Mouse (Mus musculus) embryonic stem cell, embryonic (primary cell): ENCODE measurements around the gene Rgl1.

Source experiments
- CTCF ChIA-PET, 4 experiments: fragments of 300-600 bp in 2 of 4; fragments of 350-600 bp in 2 of 4; sonication (Branson Sonifier 250); formaldehyde crosslinking; loops; one replicate each; lab custom pipeline; 2022; ENCODE audit warnings: inconsistent platforms in 2 of 4; lab: Charles Lee
- POLR2A ChIA-PET, 4 experiments: fragments of 300-600 bp in 2 of 4; fragments of 350-600 bp in 2 of 4; sonication (Branson Sonifier 250); formaldehyde crosslinking; loops; one replicate each; lab custom pipeline; 2022; ENCODE audit warnings: antibody characterized with exemption in 4 of 4, inconsistent platforms in 1 of 4; lab: Charles Lee

The Rgl1 gene

DNA sequence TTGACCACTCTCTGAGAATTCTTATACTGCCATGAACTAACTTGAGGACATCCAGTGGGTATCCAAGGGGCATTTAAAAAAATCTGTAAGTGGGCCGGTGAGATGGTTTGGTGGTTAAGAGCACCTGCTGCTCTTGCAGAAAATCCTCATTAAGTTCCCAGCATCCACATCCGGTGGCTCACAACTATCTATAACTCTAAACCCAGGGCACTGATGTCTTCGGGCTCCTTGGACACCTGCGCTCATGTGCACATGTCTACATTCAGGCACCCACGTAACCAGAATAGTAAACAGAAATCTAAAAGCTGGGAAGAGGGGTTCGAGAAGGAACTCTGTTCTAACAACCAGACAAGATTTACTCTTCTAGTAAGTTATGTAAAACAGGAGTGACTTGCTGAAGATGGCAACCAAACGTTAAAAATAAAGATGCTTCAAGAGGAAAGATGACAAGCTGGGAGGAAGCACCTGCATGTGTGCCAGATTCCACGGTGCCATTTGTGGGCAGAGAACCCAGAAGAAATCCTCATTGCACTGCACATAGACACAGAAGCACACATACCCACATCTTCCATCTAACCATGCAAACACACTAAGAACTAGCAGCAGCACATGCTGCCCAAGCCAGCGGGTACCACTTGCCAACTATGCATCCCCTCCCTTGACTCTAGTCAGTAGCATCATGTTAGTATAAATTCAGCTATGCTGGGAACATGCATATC, 172.2 kb downstream of the Rgl1 start:
- ChIA-PET POLR2A (interaction anchor here in 1 of 4 experiments (0.9 to 1.3 kb wide), 2 partner anchors 10 to 22 kb away, joined by 3 read pairs; no protein-coding TSS in a partner anchor), CTCF (no interaction called here)

DNA sequence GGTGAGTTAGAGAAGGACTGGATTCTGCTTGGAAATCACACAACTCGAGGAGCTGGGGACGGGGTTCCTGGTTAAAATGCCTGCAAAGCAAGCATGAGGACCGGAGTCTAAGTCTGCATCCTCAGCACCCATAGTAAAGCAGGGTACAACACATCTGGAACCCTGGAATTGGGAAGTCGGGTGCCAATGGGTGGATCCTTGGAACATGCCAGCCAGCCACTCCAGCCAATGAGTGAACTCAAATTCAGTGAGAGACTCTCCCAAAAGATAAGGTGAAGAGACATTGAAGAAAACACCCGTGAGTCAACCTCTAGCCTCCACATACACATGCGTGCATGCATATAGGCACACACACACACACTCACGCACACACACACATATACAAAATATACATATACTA, 172.8 kb downstream of the Rgl1 start:
- ChIA-PET POLR2A (interaction anchor here in 1 of 4 experiments (0.6 kb wide), 1 partner anchor 10 kb away, joined by 7 read pairs; no protein-coding TSS in a partner anchor), CTCF (no interaction called here)

DNA sequence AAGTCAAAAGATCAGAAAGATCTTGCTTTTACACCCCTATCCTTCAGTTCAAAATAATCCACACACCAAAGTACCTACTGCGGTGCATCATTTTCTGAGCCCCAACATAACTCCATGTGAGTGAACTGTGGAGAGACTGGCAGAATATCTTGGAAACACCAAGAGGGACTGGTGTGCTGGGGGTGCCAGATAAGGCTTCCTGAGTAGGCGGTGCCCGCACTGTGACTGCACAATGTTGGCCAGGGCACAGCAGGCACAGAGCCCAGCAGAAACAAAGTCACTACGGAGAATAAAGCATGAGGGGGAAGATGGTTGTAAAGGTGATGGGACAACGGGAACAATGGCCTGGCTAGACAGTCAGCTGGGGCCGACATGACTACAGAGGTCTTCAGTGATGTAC, 173.5 kb downstream of the Rgl1 start:
- ChIA-PET POLR2A (interaction anchor here in 2 of 4 experiments (0.6 kb wide), 2 partner anchors 10 to 20 kb away, joined by 5 to 7 read pairs; no protein-coding TSS in a partner anchor), CTCF (interaction anchor here in 2 of 4 experiments (0.6 to 0.9 kb wide), 2 partner anchors 8 to 19 kb away, joined by 3 to 20 read pairs; no protein-coding TSS in a partner anchor)

DNA sequence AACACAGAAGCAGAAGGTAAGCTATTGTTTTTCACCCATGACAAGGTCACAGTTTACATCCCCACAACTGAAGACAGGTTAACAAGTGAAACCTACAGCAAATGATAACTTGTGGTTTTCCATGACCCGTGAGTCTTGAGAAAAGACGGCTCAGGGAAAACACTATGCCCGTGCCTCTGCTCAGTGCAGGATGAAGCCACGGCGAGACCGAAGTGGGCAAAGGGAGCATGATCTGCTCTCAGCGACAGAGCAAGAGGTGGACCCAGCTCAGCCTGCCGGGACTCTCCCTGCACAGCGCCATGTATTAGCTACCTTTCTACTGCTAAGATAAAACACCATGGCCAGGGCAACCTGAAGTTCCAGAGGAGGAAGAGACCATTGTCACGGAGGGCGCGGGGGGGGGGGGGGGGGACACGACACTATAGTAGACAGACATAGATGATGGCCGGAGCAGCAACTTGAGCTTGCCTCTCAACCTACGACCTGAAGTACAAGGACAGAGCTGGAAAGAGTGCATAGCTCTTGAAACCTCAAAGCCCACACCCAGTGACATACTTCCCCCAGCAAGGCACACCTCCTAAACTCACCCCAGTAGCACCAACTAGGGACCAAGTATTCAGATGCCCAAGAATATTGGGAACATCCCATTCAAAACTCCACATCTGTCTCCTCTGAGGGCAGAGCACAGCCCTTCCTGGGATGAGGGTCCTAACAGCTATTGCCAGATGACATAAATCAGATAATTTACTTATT, 174.2 kb downstream of the Rgl1 start:
- ChIA-PET CTCF (interaction anchor here in 2 of 4 experiments (0.6 to 0.9 kb wide), 2 partner anchors 9 to 18 kb away, joined by 3 to 20 read pairs; no protein-coding TSS in a partner anchor), POLR2A (interaction anchor here in 2 of 4 experiments (0.6 to 0.9 kb wide), 2 partner anchors 18 to 20 kb away, joined by 3 to 5 read pairs; no protein-coding TSS in a partner anchor)

DNA sequence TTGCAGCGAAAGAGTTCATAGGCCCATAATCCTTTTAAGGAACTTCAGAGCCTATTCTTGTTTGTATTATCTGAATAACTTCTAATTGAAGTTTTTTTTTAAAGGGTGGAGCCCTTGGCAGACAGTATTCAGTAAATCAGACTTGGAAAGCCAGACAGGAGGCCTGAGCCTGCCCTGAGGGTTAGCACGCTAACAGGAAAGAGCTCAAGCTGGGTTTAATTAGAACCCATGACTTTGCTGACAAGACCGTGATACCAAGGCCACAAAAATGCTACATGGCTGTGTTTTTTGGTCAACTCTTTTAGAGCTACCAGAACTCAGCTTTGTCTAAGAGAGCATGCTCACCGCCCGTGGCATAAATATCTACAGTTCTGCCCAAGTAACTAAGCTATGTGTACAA, 175.8 kb downstream of the Rgl1 start:
- ChIA-PET POLR2A (interaction anchor here in 1 of 4 experiments (0.9 kb wide), 1 partner anchor 16 kb away, joined by 3 read pairs; no protein-coding TSS in a partner anchor), CTCF (interaction anchor here in 1 of 4 experiments (0.6 kb wide), 1 partner anchor 150 kb away, joined by 5 read pairs; no protein-coding TSS in a partner anchor)

DNA sequence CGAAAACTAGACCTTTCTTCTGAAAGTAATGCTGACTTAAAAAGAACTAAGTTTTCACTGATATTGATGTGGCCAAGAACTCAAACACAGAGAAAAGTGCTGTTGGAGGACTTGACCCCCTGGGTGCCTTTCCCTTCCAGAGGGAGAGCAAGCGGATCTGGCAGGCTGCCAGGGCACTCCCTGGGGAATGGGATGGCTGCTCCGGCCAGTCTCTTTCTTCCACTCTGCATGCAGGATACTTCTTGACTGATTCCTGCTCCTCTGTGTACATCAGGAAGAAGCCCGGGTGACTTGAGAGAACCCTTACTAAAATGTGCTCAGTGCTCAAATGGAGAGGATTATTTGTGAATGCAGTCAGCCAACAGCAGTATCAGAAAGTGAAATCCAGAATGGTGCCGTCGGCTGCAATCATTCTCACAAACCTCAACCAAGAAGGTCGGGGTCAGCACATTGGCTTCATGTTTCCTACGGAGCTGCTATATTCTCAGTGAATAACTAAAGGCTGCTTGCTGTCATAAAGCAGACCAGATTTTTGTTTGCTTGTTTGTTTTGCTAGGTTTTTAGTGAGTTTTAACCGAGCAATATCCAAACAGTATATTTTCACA, 176.7 kb downstream of the Rgl1 start:
- POLR2A ChIA-PET: no interaction called here
- CTCF ChIA-PET: no interaction called here

DNA sequence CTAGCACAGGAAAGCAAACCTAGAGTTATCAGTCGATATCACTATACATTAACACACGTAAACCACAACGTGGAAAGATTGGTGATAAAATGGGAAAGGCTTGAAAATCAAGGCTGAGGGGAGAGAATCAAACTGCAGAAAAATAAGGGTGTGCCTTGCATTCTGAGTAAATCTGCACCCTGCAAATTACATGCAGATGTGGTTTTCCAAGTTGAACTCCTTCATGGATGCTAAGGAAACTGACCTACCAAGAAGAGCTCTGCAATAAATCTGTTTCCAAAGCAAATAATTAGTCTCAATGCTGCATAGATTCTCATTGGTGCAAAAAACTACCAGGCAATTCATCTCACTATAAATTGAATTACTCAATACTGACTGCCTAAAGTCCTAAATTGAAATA, 178.7 kb downstream of the Rgl1 start:
- ChIA-PET POLR2A (no interaction called here), CTCF (no interaction called here)

DNA sequence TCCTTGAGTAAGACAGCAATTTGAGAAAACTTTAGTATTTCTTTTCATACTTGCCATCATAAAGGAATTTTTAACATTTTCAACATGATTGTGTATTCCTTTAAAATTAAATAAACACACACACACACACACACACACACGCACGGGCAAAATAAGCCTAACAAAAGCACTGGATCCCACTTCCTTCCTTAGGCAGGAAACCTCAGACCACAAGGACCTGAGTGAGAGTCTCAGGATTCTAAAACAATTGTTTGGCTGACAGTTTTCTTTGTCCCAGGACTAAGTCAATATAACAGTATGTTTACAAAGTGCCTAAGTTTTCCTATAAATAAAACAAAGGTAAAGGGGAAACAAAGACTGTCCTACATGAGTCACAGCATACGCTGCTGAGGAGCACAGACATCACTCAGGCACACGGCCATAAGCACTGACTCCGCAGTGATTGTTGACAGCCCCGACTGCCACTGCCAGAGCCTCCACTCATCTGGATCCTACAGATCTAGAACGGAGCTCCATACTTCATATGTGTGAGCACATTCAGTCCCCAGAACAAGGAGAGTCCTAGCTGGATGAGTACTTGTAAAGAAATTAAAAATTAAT, 180.7 kb downstream of the Rgl1 start:
- CTCF ChIA-PET: no interaction called here
- POLR2A ChIA-PET: interaction anchor here in 1 of 4 experiments (0.6 kb wide), 1 partner anchor 23 kb away, joined by 3 read pairs; no protein-coding TSS in a partner anchor

DNA sequence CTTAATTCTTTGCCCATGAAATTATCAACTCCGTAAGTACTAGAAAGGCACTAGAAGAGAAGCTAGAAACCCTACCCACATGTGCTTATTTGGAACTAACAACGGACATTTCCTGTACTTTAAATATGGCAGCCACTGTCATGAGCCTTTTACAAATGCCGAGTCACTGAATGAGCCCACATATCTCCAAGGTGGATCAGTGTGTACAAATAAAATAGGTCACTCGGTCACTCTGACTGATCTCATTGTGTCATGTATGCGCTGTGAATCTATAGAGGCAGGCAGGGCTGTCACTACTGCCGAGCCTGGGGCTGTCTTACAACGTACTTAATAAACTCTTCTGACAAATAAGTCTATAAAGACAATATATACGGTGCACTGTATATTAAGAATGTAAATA, 181.2 kb downstream of the Rgl1 start:
- ChIA-PET POLR2A (interaction anchor here in 1 of 4 experiments (0.6 to 1.3 kb wide), 2 partner anchors 10 to 24 kb away, joined by 3 read pairs; no protein-coding TSS in a partner anchor), CTCF (no interaction called here)

DNA sequence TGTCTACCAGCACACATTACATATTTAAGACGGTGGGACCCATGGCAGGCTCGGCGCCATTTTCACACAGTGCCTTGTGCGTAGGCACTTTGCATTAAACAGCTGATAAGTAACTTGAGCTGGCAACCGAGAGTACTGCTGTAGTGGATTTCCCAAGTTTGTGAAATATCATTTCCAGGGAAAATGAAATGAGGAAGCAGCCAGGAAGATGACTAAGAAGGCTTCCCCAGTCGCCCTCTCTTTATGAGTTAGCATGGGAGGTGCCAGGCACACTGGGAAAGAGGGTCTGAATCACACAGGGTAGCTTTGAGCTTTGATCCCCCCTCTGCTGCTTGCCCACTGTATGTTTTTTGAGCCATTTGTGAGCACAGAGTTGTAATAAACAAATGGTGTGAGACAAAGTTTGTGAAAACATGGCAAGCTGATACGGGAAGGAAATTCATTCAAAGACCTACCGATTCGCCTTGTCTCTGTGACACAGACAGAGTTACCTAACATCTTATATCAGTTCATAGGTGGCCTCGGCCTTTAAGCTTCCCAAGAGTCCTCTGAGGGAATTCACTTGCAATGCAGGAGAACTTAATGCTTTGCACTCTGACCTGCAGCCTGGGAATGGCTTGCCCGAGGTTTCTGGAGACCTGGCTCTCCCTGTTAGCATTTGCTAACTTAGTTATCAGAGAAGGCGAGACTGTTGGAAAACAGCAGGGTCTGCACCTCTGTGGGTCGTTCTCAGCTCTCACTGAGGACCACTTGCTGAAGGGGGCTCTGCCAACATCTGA, 184.8 kb downstream of the Rgl1 start:
- ChIA-PET CTCF (no interaction called here), POLR2A (interaction anchor here in 2 of 4 experiments (0.8 to 1.6 kb wide), 4 partner anchors 9 to 232 kb away, joined by 3 to 6 read pairs (median 4); no protein-coding TSS in a partner anchor)

DNA sequence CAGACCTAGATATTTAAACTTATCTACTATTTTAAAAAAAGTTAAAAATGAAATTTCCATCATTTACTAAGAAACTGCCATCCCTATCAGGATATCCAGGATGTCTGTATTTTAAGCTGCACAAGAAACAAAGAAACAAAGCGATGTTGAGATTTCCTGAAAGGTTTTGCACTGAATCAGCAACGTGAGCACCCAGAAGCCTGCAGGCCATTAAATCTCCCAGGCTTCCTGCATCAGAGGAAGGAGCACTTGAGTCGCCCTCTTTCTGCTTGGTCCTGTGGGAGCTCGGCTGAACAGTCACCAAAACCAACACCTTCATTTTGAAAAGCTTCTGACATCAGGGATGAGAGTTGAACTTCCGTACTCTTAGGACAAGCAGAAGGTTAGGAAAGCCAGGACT, 187.2 kb downstream of the Rgl1 start:
- ChIA-PET POLR2A (interaction anchor here in 1 of 4 experiments (0.5 kb wide), 1 partner anchor 191 kb away, joined by 3 read pairs; no protein-coding TSS in a partner anchor), CTCF (interaction anchor here in 1 of 4 experiments (0.6 kb wide), 1 partner anchor 807 kb away, joined by 4 read pairs; no protein-coding TSS in a partner anchor)

DNA sequence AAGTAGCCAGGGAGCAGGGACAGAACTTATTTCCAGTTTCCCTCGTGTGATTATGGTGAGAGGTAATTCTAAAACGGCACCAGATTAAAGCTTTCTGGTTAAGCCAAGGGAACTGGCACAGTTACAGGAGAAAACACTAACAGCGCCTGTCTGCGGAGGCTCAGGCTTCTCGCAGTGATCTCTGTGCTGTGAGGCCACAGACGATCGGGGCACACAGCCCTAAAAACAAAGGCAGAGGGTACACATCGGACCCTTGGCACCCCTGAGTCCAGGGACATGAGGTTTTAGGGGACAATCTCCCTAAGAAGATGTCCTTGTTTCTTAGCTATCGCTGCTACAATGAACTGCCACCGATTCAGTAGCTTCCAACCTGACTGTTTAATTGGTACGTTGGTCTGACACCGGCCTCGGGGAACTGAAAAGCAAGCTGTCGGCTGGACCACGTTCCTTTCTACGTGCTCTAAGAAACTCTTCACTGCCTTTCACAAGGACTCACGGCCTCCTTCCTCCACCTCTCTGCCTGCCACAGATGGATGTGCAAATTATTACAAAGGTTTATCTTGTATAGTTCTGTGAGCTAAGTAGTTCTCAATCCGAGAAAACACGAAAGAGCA, 187.9 kb downstream of the Rgl1 start:
- CTCF ChIA-PET: interaction anchor here in 1 of 4 experiments (0.7 kb wide), 1 partner anchor 29 kb away, joined by 3 read pairs; no protein-coding TSS in a partner anchor
- POLR2A ChIA-PET: interaction anchor here in 2 of 4 experiments (0.5 to 0.6 kb wide), 3 partner anchors 191 to 1726 kb away, joined by 3 to 5 read pairs (median 3); no protein-coding TSS in a partner anchor

DNA sequence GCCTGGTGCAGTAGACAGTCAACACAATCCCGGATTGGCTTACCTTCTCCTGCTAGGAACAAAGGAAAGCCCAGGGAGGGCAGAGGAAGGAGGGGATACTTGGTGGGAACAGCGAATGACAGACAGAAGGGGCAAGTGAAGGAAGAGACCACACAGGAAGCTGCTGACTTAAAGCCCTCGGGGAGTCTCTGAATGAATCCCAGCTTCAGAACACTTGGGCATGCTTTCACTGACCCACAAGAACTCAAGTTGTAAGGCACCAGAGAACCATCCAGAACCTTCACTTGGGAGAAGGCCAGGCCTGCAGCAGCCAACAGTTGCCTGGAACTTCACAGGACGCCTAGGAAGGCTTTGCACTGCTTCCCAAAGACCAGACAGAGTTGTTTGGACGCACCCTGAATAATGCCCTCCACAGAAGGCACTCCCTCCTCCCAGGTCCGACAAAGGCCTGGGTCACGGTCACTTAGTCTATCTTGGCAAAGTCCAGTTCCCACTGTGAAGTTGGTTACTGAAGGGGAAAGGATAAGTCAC, 189.5 kb downstream of the Rgl1 start:
- POLR2A ChIA-PET: no interaction called here

DNA sequence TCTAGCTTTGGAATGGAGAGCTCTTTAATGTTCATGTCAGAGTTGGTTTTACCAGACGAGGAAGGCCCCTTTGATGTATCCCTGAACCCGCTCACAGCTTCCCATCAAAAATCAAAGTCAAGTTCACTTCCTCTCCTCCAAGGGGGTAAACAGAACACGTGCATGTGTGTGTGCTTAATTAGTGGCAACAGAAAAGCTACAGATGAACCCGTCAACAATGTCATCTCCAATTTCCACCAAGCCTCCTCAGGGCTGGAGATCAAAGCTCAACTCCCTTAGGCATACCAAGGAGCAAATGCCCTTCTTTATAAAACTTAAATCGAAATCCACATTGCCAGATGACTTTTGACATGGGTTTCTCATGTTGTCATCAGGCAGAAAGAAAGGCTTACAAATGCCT, 191.1 kb downstream of the Rgl1 start:
- ChIA-PET CTCF (interaction anchor here in 1 of 4 experiments (0.7 kb wide), 1 partner anchor 807 kb away, joined by 3 read pairs; no protein-coding TSS in a partner anchor), POLR2A (interaction anchor here in 1 of 4 experiments (0.9 to 1.3 kb wide), 2 partner anchors 13 to 147 kb away, joined by 3 read pairs; no protein-coding TSS in a partner anchor)

More for the DNA sequence above, 189.5 kb downstream of the Rgl1 start:
- CTCF ChIA-PET: interaction anchor here in 1 of 4 experiments (0.6 kb wide), 1 partner anchor 1127 kb away, joined by 3 read pairs; no protein-coding TSS in a partner anchor

DNA sequence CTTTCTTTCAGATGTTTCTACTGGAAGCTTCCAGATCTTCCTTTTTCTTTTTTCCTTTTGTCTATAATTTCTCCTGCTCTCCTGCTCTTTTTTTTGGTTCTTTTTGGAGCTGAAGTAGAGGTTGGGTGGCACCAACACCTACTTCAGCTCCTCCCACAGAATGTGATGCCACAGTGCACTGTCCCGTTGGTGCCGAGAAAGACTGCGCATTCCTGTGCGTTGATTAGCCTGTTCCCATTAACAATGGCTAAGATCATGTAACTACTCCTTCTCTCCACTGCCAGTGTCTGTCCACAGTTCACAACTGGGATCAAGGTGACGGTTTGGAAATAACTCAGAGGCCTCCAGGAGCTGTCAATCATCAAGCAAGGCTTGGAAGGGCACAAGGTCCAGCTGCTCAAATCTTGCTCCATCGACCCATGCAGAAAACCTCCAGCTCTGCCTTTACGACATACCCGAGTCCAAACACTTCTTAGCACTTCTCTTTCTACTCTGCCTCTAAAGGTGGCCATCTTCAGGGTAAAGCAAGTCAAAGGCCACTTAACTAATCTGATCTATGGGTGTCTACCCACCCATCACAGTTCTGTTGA, 192.6 kb downstream of the Rgl1 start:
- ChIA-PET POLR2A (interaction anchor here (0.5 to 2.3 kb wide), 13 partner anchors 8 to 242 kb away, joined by 3 to 9 read pairs (median 3); no protein-coding TSS in a partner anchor), CTCF (interaction anchor here (0.7 to 2.0 kb wide), 11 partner anchors 18 to 240 kb away, joined by 3 to 20 read pairs (median 4); no protein-coding TSS in a partner anchor)
